Mouse (Mus musculus) regulatory T cell (primary cell): Measurements from ENCODE around the gene Gm19935.

ENCODE experiments used
- in situ Hi-C: fragments of 300-600 bp; cut with MboI, MseI; formaldehyde crosslinking; loops from one replicate; pipeline ENCODE4 v1.15.1; 2025; ENCODE audit warnings: high pct_unique_total_duplicates

Gene Gm19935

DNA sequence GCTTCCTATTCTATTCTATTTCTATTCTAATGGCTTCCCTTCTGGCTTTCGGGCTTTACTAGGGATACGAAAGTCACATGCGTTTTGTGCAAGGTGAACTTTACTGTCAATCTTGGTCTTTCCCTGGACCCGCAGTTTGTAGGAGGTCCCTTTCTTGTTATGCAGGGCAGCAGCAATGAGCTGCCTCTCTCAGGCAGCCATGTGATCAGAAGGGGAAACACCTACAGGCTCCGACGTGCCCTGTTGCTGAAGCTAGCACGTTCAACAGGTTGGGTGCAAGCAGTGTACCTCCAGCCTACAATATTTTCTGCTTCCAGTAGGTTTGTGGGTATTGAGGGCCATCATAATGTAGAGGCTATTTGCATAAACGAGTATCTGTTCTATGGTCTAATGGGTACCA lies 13.8 kb upstream of the Gm19935 start:
- in situ Hi-C loops, result loop anchor here (5.0 to 10.0 kb wide), 2 partner anchors 41 to 304 kb away; no protein-coding TSS in a partner anchor

DNA sequence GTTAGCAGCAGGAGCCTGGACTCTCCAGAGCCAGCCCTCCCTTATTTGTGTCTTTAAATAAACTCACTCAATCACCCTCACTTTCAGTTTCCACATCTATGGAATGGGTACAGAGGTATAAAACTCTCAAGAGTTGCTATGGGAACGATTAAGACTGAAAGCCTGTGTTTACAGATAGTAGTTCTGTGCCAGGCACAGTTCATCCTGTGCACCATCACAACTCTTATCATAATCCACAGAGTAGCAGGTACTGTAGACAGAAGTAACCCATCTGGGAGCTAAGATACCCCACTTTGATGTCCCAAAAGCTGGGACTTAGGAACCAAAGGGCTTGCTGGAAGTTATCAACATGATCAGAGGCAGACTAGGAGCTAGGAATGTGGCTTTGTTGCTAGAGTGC lies 12.6 kb upstream of the Gm19935 start:
- in situ Hi-C loops, result loop anchor here (5.0 to 10.0 kb wide), 2 partner anchors 42 to 305 kb away; no protein-coding TSS in a partner anchor

DNA sequence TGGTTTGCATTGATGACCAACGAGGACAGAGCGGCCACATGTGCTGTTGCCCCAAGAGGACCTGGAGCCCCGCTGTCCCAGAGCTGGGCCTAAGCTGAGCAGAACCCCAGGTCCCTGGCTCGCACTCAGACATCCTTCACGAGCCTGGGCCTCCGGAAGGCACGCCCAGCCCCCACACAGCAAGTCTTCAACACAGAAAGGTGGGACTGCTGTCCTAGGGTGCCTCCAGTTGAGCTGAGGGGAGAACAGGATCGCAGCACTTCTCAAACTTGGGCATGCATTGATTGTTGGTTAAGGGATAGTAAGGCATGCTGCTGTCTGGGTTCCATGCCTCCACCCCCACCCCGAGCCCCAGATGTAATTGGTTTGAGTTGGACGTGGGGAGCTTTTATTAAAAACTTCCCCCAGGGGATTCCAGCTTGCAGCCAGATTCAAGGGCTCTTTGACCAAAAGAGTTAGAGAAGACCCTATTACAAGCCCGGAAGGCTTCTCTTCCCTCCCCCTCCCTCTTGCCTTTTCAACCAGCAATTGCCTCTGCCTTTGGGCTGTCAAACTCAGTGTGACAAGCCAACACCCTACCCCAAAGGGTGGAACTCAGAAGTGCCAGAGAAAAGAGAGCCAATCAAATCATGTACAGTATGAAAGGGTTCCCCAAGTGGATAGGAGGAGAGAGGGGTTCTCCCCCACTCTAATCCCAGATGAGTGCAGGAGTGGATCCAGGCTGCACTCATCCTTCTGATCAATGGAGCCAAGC lies 12.0 kb upstream of the Gm19935 start:
- in situ Hi-C loops, result no loop called here

DNA sequence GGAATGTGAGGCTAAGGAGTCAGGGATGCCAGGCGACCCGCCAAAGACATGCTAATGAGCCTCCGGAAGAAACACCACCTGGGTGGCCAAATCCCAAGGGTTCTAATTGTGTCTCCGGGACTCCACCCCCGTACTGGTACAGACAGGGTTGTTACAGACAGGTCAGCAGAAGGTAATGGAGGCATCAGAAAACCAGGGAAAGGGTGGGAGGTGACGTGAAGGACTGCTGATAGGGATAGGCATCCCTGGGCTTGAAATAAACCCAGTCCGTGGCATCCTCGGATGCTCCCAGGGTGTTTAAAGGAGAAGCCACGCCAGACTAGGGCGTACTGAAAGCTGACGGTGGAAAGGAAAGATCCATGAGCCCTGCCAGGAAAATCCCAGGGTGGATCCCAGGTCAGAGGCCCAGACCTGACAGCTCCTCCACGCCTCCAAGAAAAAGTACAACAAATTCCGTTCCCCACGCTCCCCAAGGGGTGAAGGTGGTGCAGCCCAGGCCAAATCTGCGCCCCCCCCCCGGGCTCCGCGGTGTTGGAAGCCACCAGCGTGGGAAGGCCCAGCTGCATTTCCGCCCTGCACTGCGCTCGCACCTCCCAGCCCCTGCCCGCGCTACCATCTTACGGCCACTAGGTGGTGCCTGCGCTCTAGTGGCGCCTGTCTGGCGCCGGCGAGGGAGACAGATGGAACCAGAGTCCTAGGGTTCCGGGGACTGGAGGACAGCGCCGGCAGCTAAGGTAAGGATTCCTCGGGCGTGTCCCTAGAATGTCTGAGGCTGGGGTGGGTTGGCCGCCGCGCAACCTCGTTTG lies 11.2 kb upstream of the Gm19935 start, which contains the start of gene Chd9:
Gene Chd9 (plus strand): TSS at position 172 of the 806 bp plus-strand sequence.
- in situ Hi-C loops, result no loop called here

DNA sequence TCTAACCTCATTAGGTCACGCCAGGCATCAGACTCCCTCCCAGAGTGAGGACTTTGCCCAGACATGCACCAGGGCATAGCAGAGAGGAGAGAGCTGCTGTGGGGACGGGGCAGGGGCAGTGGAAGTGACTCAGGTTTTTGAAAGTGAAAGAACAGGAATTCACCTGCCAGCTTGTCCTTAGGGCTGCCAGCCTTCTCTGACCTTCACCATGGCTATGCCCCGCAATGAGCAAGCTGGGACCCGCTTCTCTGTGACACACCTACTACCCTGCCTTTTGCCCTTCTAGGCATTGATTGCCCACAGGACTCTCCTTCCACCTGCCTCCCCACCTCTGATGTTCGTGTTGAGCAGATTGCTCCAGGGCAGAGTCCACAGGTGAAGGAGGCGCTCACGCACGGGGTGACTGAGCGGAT lies 8.3 kb upstream of the Gm19935 start:
- in situ Hi-C loops, result no loop called here

DNA sequence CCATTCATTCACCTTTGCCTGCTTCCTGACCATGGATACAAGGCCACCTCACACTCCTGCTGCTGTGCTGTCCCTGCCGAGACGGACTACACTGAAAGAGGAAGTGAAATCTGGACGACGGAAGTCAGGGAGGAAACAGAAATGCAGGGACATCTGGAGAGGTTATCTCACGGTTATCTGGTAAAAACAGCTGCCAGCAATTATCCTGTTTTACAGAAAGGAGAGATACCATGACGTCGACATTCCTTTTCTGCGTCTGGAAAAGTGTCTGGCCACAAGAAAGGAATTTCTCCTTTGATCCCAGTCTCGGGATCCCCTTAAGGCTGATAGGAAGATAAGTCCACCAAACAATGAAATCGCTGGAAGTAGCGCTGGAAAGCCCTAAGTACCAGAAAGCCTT lies 5.2 kb upstream of the Gm19935 start:
- in situ Hi-C loops, result no loop called here

DNA sequence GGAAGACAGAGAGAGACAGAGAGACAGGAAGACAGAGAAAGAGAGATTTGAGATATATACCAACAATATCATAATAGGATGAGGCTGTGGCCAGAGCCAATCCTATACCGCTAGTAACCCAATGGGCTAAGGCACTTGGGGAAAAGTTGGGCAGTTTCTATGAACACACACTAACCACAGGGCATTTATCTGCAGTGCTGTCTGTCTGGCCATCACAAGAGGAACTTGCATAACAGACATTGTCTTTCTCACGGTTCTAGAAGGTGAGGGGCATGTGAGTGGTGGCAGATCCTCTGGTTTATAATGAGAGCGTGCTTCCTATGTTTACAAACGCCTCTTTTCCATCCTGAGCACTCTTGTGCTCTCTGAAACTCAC lies 3.1 kb upstream of the Gm19935 start:
- in situ Hi-C loops, result no loop called here

DNA sequence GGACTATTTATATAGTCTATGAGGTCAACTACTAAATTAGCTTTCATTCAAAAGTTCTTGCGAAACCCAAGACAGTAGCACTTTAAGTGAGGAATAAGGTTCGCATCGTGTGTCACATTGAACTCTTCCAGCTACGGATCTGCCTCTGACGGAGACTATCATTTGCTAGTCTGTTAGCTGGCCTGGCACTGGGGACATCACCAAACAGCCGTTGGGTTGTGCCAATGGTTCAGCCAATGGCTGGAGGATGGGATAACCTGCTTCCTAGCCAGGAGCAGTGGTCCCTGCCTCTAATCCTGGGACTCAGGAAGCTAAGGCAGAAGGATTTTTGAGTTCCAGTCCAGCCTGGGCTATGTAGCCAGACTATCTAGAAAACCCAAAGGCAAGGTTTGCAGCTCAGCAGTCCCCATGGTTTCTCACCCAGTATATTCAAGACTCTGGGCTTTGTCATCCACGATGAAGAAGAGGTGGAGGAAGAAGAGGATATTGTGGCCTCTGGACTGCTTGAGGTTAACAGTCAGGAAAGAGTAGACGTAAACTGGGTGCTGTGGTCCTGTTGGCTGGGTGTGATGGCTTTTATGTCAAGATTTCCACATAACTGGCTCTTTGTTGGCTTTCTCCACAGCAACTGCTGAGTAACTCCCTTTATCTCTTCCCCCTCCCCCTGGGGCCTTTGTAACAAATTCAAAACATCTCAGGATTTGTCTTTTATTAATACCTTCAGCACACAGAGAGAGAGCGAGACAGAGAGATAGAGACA lies 2.5 kb upstream of the Gm19935 start:
- in situ Hi-C loops, result loop anchor here (5.0 kb wide), 1 partner anchor 203 kb away; no protein-coding TSS in a partner anchor

DNA sequence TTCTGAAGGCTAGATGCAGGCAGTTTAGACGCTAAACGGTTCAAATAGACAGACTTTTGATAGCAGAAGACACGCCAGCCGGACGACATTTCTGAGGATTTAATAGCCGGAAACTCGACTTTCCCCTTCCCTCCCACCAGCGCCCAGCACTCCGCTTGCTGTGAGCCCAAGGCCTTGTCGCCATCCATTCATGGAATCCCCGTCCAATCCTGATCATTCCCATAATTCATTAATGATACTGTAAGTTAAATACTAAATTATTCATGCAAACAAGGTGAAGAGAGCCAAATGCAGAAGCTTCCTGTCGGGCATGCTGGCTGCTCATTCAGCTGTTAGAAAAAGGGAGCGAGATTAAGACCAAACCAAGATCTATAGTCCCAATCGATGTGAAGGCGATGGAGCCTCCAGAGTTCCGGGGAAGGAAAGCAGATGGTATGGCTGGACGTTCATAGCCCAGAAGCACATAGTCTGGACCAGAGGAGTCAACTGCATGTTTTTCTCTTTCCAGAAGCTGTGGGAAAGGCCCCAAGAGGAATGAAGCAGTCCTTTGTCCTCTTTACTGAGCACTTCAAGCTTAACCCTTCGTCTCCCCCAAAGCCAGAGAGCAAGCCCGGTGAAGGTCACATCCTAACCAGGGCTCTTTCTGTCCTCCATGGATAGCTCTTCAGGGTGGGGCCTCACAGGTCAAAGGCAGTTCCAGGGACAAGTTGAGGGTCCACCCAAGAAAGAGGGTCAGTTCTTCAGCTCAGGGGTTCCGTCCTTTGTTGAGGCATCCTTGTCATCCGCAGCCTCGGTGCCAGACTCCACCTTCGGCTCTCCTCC lies 921 bp downstream of the Gm19935 start:
- in situ Hi-C loops, result loop anchor here (5.0 kb wide), 1 partner anchor 206 kb away; no protein-coding TSS in a partner anchor

DNA sequence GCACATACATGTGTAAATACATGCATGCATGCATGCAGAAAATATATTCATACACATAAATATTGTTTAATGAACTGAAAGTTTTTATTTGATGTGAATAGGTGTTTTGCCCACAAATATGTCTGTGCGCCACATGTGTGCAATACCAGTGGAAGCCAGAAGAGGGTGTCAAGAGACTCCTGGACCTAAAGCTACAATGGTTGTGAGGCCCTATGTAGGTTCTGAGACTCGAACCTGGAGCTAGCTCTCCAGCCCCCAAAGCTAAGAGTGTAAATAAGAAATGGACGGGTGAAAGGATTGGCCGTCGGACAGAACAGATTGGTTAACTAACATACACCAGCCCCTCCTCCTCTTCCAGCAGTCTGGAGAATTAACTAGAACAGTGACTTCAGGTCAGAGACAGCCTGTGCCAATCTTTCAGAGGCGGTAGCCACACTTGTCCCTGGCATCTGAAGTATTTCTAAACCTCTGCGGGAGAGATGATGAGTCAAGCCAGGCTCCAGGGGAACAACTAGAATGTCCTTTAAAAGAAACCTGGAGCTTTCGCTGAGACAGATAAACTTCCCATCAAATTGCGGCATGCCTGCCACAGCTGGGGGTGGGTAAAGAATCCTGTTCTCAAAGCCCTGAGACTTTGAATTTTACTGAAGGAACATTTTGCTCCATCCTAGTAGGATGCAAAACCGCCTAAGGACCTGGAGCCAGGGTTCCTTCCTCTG lies 3.4 kb downstream of the Gm19935 start:
- in situ Hi-C loops, result no loop called here

DNA sequence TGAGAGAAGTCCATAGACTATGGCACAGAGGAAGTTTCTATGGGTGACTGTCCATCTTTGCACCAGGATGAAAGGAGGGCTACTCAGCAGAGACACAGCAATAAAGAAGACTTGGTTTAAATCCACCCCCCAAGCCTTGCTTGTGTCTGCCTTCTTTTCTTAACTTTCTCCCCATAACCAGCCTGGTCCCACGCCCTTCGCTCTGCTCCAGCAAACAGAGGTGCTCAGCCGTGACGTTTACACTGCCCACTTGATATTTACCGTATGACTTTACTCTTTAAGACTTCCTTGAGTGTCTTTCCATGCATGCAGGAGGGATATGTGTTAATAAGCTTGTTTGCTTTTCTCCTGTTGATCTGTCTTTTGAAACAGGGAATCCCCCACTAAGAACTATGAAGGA lies 17.7 kb downstream of the Gm19935 start:
- in situ Hi-C loops, result loop anchor here (10.0 kb wide), 2 partner anchors 335 to 495 kb away; no protein-coding TSS in a partner anchor

DNA sequence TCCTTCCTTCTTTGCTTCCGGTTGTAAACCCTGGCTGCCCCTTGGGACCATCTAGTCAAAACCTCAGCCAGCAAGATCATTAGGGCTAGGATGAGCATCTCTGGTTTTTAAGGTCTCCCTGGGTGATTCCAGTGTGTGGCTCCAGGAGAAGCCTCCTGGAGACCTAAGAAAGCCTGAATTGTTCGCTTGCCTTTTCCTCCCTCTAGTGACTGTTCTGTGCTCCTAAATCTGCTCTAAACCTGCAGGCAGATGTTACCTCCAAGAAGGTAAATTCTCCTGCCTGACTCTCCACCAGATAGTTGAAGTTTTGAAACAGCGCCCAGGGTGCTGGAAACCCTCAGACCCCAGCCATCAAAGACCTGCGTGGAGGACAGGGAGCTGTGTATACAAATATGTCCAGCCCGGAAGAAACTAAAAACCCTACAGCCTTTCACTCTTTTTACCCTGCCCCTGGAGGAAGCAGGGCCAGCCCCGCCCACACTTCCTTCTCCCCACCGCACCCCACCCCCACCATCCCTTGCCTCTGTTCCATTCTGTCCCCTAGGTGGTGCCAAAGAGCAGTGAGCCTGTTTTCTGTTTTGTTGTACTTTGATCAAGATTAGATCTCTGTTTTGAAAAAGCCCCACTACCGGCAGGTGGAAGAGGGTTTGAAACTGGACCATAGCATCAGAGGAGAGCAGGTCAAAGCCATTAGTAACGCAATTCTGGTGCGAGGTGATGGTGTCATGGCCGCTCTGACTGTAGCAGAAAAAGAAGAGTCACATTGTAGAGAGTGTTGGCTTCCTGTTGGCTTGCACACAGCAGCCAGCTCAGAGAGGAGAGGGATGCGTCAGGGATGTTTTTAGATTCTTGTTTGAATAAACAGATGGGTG lies 22.0 kb downstream of the Gm19935 start:
- in situ Hi-C loops, result loop anchor here (5.0 to 10.0 kb wide), 3 partner anchors 340 to 793 kb away; no protein-coding TSS in a partner anchor

DNA sequence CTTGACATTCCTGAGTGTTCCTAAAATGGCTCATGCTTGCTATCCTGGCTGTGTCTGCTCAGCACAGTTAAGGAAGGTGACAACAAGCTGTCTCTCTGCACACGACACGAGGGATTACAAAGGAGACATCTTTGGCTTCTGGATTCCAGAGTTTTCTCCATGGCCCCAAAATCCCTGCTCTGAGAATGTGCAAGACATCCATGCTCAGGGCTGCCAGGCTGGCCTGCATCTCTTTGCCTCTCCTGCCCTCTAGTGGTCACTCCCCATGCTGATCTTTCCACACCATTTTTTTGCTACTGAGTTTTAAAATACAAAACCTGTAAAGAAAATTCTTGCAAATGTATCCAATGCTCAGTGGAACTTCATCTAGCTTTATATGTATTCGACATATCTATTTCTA lies 23.5 kb downstream of the Gm19935 start:
- in situ Hi-C loops, result loop anchor here (5.0 to 10.0 kb wide), 3 partner anchors 341 to 791 kb away; no protein-coding TSS in a partner anchor

DNA sequence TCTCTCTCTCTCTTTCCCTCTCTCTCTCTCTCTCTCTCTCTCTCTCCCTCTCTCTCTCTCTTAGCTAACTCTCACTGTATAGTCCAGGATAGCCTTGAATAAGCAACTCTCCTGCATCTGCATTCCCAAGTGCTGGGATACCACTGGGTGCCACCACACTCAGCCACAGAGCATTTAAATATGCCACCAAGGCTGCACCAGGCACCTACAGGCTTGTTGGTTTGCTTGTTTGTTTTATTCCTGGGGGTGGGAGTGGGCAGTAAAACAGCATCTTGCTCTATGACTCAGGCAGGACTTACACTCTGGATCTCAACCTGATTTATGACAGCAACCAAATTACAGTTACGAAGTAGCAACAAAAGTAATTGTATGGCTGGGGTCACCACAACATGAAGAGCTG lies 25.6 kb downstream of the Gm19935 start:
- in situ Hi-C loops, result loop anchor here (5.0 to 10.0 kb wide), 3 partner anchors 343 to 789 kb away; no protein-coding TSS in a partner anchor

DNA sequence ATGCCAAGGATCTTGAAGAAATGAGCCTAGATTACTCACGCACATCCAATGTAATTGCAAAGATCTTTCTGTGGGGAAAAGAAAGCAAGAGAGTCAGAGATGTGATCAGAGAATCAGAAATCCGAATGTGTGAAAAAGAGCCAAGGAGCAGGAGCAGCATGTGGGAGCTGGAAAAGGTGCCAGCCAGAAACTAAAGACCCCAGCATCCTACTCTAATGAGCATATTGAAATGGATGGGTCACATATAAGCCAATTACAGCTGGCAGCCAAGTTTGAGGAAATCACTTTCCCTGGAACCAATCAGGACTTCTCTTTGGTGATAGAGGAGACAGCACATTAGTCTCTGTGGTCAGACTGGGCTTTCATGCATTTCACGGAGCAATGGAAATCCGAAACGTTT lies 47.4 kb downstream of the Gm19935 start:
- in situ Hi-C loops, result no loop called here
